Mouse (Mus musculus): ENCODE measurements around the gene Hnf1a.

Gene Hnf1a

GRCm38 (mm10) chr5:114979250-114980121 is 8.6 kb upstream of the Hnf1a start:
- peak; percentile 45 for DNase-seq (ENCODE audit: low read depth, low spot score)

- peak; percentile 29 for DNase-seq (ENCODE audit: low read depth, low spot score)
Observed at GRCm38 (mm10) chr5:114978888-114979249, 8.0 kb upstream of the Hnf1a start.

- no peak for DNase-seq (ENCODE audit: low read depth, low spot score)
Observed at GRCm38 (mm10) chr5:114978473-114978872, 7.6 kb upstream of the Hnf1a start.

GRCm38 (mm10) chr5:114976935-114977334 is 6.0 kb upstream of the Hnf1a start:
- no peak for DNase-seq (ENCODE audit: low read depth, low spot score)

- DNase-seq (ENCODE audit: low read depth, low spot score): no peak
Observed at GRCm38 (mm10) chr5:114973131-114973530, 2.2 kb upstream of the Hnf1a start.

- DNase-seq (ENCODE audit: low read depth, low spot score): no peak
Observed at GRCm38 (mm10) chr5:114972201-114972600, 1.3 kb upstream of the Hnf1a start.

GRCm38 (mm10) chr5:114969609-114970215 is 1.2 kb downstream of the Hnf1a start:
- no peak for DNase-seq (ENCODE audit: low read depth, low spot score)

GRCm38 (mm10) chr5:114969064-114969463 is 1.8 kb downstream of the Hnf1a start:
- no peak for DNase-seq (ENCODE audit: low read depth, low spot score)

- DNase-seq (ENCODE audit: low read depth, low spot score): no peak
Observed at GRCm38 (mm10) chr5:114968651-114969050, 2.2 kb downstream of the Hnf1a start.

- no peak for DNase-seq (ENCODE audit: low read depth, low spot score)
Observed at GRCm38 (mm10) chr5:114967523-114968268, 3.2 kb downstream of the Hnf1a start.

GRCm38 (mm10) chr5:114964967-114965898 is 5.7 kb downstream of the Hnf1a start:
- DNase-seq (ENCODE audit: low read depth, low spot score): no peak

- DNase-seq (ENCODE audit: low read depth, low spot score): no peak
Observed at GRCm38 (mm10) chr5:114964315-114964966, 6.5 kb downstream of the Hnf1a start.

GRCm38 (mm10) chr5:114961590-114962360 is 9.1 kb downstream of the Hnf1a start:
- no peak for DNase-seq (ENCODE audit: low read depth, low spot score)

GRCm38 (mm10) chr5:114958069-114958468 is 12.8 kb downstream of the Hnf1a start:
- no peak for DNase-seq (ENCODE audit: low read depth, low spot score)

- no peak for DNase-seq (ENCODE audit: low read depth, low spot score)
Observed at GRCm38 (mm10) chr5:114953326-114953725, 17.6 kb downstream of the Hnf1a start.

- no peak for DNase-seq (ENCODE audit: low read depth, low spot score)
Observed at GRCm38 (mm10) chr5:114951279-114951880, 19.5 kb downstream of the Hnf1a start.

- no peak for DNase-seq (ENCODE audit: low read depth, low spot score)
Observed at GRCm38 (mm10) chr5:114950669-114951068, 20.2 kb downstream of the Hnf1a start.

GRCm38 (mm10) chr5:114949812-114950211 is 21.1 kb downstream of the Hnf1a start:
- DNase-seq (ENCODE audit: low read depth, low spot score): no peak

GRCm38 (mm10) chr5:114949316-114949715 is 21.6 kb downstream of the Hnf1a start:
- DNase-seq (ENCODE audit: low read depth, low spot score): no peak

- no peak for DNase-seq (ENCODE audit: low read depth, low spot score)
Observed at GRCm38 (mm10) chr5:114948891-114949290, 22.0 kb downstream of the Hnf1a start.

All from telencephalon, adult 2 months (tissue).